Mouse (Mus musculus): ENCODE measurements around the gene BC049352. TPM values are rescaled to one million over a fixed set of nuclear protein-coding genes. Genes with fewer than 3 reads are reported as not detected.

BC049352 gene
- polyA plus RNA-seq, 1 experiment = not detected

DNA sequence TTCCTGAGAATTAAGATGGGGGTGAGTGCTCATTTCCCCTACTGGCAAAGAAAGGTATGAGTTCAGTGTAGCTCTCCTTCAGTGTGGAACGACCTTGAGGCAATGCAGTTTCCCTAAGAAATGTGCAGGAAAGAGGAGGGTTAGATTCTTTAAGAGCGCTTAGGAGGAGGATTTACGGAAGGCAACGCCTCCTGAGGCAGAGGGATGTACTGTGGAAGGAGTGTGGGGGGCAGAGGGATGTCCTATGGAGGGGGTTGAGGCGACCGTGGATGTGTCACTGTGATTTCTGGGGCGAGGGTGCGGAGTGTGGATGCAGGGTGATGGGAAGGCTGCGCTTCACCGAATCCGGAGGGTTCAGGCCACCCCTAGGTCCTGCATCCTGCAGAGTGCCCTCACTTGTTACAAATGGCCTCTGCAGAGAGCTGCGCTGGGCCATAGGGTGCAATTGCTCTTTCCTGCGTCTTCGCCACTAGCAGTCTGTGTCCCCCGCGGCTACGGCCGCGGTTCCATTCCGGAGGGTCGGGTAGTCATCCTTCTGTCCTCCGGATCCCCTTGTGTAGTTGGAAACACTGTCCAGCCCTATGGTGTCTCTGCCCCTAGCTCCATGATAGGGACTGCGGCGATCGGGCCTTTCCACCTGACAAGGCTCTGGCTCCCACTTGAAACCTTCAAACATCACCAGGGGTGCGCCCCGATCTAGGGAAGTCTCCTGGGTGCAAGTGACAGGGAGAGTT lies 36.1 kb upstream of the BC049352 start:
- 12% methylated on average over 27 of the region's 27 CpGs for WGBS
- Histone ChIP-seq H3K4me1 (ENCODE audit: control insufficient read depth, insufficient read depth, low read length) (no peaks in the 10 kb centered on the region), H3K4me3 (replicated peaks; ENCODE audit: control insufficient read depth, low read depth, low read length) (no peak overlapping the region), H3K27ac (ENCODE audit: control insufficient read depth, insufficient read depth, low read depth, low read length, poor library complexity) (no peak overlapping the region)
- no peak for TF ChIP-seq CTCF (IDR thresholded peaks at IDR 0.05; ENCODE audit: control insufficient read depth, insufficient read depth, low read length)
- no peak for TF ChIP-seq POLR2A (IDR thresholded peaks at IDR 0.05; ENCODE audit: borderline replicate concordance, control insufficient read depth, low read depth, low read length)

DNA sequence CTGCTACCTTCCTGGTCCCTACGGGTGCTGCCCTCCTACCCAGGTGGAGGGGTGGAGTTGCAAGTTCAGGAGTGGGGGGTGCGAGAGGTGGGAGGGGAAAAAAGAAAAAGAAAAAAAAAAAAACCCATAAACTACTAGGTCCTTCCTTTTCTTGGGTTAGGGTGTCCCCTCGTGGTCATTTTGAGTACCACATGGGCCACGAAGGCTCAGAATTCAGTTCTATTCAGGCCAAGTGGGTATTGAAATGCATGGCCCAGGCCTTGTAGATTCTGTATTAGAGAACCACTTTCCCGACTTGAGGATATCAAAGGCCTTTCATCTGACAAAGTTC lies 35.6 kb upstream of the BC049352 start:
- no peak overlapping the region for H3K4me3 ChIP-seq (replicated peaks; ENCODE audit: control insufficient read depth, low read depth, low read length)
- WGBS = under 1% methylated on average over 5 of the region's 5 CpGs
- H3K27ac ChIP-seq (ENCODE audit: control insufficient read depth, insufficient read depth, low read depth, low read length, poor library complexity) = no peak overlapping the region
- no peaks in the 10 kb centered on the region for H3K4me1 ChIP-seq (ENCODE audit: control insufficient read depth, insufficient read depth, low read length)
- 0 out of 2 replicates have a peak, but pooled peaks have one; percentile 20 for TF ChIP-seq CTCF (IDR thresholded peaks at IDR 0.05; ENCODE audit: control insufficient read depth, insufficient read depth, low read length)
- no peak for TF ChIP-seq POLR2A (IDR thresholded peaks at IDR 0.05; ENCODE audit: borderline replicate concordance, control insufficient read depth, low read depth, low read length)

DNA sequence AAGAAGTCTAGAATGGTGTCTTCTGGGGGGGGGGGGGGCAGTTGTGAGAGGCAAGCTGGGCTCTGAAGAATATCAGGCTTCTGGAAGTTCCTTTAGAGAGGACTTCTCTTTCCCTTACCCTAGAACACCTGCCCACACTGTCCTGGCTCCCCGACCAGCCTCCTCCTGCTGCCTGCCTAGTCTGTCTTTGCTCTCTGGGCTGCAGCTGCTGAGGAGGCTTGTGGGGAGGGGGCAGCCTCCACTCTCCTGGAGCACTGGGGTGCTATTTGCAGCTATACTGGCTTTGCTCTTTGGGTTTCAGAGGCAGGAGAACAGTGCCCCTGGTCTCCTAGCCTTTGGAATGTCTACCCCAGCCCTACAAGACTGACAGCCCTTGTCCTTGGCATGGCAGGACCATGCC lies 30.9 kb upstream of the BC049352 start:
- TF ChIP-seq CTCF (IDR thresholded peaks at IDR 0.05; ENCODE audit: control insufficient read depth, insufficient read depth, low read length) (no peak), POLR2A (IDR thresholded peaks at IDR 0.05; ENCODE audit: borderline replicate concordance, control insufficient read depth, low read depth, low read length) (no peak)
- H3K4me3 ChIP-seq (replicated peaks; ENCODE audit: control insufficient read depth, low read depth, low read length) = no peak overlapping the region
- H3K4me1 ChIP-seq (ENCODE audit: control insufficient read depth, insufficient read depth, low read length) = no peaks in the 10 kb centered on the region
- H3K27ac ChIP-seq (ENCODE audit: control insufficient read depth, insufficient read depth, low read depth, low read length, poor library complexity) = no peak overlapping the region
- WGBS = 46% methylated on average over 1 of the region's 1 CpGs

DNA sequence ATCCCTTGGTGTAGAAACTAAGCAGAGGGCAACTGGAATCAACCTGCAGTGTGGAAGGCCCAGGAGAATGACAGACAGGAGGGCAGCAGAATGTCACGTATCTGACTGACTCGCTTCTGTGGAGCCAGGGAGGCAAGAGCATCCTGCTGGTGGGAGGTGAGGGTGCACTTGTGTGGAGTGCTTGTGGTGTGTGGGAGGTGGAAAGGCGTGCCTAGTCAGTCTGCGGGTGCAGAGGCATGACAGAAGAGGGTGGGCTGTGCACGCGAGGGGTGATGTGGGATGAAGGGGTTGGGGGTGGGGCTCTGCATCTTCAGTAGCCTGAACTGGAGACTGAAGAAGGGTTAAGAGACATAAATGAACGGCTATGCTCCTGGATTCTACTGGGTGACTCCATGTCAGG lies 28.4 kb upstream of the BC049352 start:
- WGBS = 79% methylated on average over 7 of the region's 7 CpGs
- Histone ChIP-seq H3K4me1 (ENCODE audit: control insufficient read depth, insufficient read depth, low read length) (no peaks in the 10 kb centered on the region), H3K4me3 (replicated peaks; ENCODE audit: control insufficient read depth, low read depth, low read length) (no peak overlapping the region), H3K27ac (ENCODE audit: control insufficient read depth, insufficient read depth, low read depth, low read length, poor library complexity) (no peak overlapping the region)
- TF ChIP-seq CTCF (IDR thresholded peaks at IDR 0.05; ENCODE audit: control insufficient read depth, insufficient read depth, low read length) = no peak
- no peak for TF ChIP-seq POLR2A (IDR thresholded peaks at IDR 0.05; ENCODE audit: borderline replicate concordance, control insufficient read depth, low read depth, low read length)

DNA sequence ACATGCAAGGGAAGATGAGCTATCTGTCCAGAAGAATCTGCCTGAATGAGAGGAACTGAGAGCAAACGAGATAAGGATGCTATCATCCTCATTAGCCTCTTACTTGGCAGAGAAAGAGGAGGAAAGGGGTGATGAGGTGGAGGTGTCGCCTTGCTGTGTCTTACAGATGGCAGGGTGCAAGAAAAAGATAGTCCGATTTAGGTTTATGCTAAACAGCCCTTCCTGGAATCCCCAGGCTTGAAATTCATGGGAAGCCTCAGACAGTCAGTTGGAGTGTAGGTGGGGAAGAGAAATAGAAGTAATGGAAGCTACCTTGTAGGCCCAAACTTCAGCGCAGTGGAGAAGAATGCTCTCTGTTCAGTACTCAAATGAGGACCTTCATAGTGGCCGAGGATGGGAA lies 13.9 kb upstream of the BC049352 start:
- 68% methylated on average over 5 of the region's 5 CpGs for WGBS
- Histone ChIP-seq H3K4me3 (replicated peaks; ENCODE audit: control insufficient read depth, low read depth, low read length) (no peak overlapping the region), H3K27ac (ENCODE audit: control insufficient read depth, insufficient read depth, low read depth, low read length, poor library complexity) (no peak overlapping the region), H3K4me1 (ENCODE audit: control insufficient read depth, insufficient read depth, low read length) (no peaks in the 10 kb centered on the region)
- TF ChIP-seq POLR2A (IDR thresholded peaks at IDR 0.05; ENCODE audit: borderline replicate concordance, control insufficient read depth, low read depth, low read length) = no peak
- TF ChIP-seq CTCF (IDR thresholded peaks at IDR 0.05; ENCODE audit: control insufficient read depth, insufficient read depth, low read length) = no peak

DNA sequence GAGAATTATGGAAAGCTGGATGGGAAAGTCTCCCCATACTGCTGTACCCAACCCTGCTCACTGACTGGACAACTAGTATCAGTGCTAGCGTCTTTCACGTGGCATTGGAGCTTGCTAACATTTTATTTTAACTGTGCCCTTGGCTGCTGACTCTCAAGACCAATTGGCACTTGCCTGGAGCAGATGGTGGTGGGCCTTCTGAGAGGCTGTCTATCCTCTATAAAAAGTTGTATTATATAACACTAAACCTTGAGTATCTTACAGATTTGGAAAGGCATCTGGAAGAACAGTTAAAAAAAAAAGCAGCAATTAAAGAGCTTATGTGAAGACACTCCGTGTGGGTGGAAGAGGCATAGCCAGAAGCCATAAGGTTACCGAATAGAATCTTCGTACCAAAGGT lies 11.7 kb upstream of the BC049352 start:
- no peaks in the 10 kb centered on the region for H3K4me1 ChIP-seq (ENCODE audit: control insufficient read depth, insufficient read depth, low read length)
- 85% methylated on average over 5 of the region's 5 CpGs for WGBS
- H3K27ac ChIP-seq (ENCODE audit: control insufficient read depth, insufficient read depth, low read depth, low read length, poor library complexity) = no peak overlapping the region
- H3K4me3 ChIP-seq (replicated peaks; ENCODE audit: control insufficient read depth, low read depth, low read length) = no peak overlapping the region
- no peak for TF ChIP-seq POLR2A (IDR thresholded peaks at IDR 0.05; ENCODE audit: borderline replicate concordance, control insufficient read depth, low read depth, low read length)
- TF ChIP-seq CTCF (IDR thresholded peaks at IDR 0.05; ENCODE audit: control insufficient read depth, insufficient read depth, low read length) = no peak

DNA sequence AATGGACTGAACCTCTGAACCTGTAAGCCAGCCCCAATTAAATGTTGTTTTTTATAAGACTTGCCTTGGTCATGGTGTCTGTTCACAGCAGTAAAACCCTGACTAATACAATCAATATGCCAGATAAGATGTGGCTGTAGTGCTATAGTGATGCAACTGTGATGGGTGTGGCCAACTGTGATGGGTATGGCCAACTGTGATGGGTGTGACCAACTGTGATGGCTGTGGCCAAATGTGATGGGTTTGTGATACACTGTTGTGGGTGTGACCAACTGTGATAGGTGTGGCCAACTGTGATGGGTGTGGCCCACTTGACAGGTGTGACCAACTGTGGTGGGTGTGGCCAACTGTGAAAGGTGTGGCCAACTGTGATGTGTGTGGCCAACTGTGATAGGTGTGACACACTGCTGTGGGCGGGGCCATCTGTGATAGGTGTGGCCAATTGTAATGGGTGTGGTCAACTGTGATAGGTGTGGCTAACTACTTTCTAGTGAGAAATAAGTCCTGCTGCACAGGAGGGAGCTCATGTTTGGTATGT lies 10.7 kb upstream of the BC049352 start:
- no peak overlapping the region for H3K27ac ChIP-seq (ENCODE audit: control insufficient read depth, insufficient read depth, low read depth, low read length, poor library complexity)
- no peaks in the 10 kb centered on the region for H3K4me1 ChIP-seq (ENCODE audit: control insufficient read depth, insufficient read depth, low read length)
- TF ChIP-seq POLR2A (IDR thresholded peaks at IDR 0.05; ENCODE audit: borderline replicate concordance, control insufficient read depth, low read depth, low read length) (no peak), CTCF (IDR thresholded peaks at IDR 0.05; ENCODE audit: control insufficient read depth, insufficient read depth, low read length) (no peak)
- H3K4me3 ChIP-seq (replicated peaks; ENCODE audit: control insufficient read depth, low read depth, low read length) = no peak overlapping the region
- WGBS = 73% methylated on average over 1 of the region's 1 CpGs

DNA sequence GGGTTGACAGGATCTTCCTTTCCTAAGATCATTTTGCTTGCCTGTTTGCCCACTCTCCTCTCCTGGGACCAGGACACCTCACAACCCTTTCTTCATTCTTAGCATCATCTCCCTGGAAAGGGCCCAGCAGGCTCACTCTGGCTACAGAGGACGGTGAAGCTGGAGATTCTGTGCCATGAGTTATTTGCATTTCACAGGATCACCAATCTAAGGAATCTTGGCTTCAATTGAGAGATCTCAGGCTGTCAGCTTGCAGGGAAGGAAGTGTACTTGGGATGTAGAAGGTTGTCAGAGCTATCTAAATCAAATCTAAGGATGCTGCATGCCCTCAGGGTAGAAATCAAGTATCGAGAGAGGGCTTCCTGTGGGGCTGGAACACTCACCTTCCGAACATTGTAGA lies 8.3 kb upstream of the BC049352 start:
- Histone ChIP-seq H3K4me1 (ENCODE audit: control insufficient read depth, insufficient read depth, low read length) (no peaks in the 10 kb centered on the region), H3K4me3 (replicated peaks; ENCODE audit: control insufficient read depth, low read depth, low read length) (no peak overlapping the region), H3K27ac (ENCODE audit: control insufficient read depth, insufficient read depth, low read depth, low read length, poor library complexity) (no peak overlapping the region)
- TF ChIP-seq CTCF (IDR thresholded peaks at IDR 0.05; ENCODE audit: control insufficient read depth, insufficient read depth, low read length) (no peak), POLR2A (IDR thresholded peaks at IDR 0.05; ENCODE audit: borderline replicate concordance, control insufficient read depth, low read depth, low read length) (no peak)
- 73% methylated on average over 3 of the region's 3 CpGs for WGBS
